Mouse (Mus musculus) G1E (cell line): Measurements from ENCODE around the gene Wnt5a. TPM values are rescaled to one million over a fixed set of nuclear protein-coding genes. Genes with fewer than 3 reads are reported as not detected.

Experiments used
- ATAC-seq: 2 replicates; pipeline ENCODE4 v1.8.0; 2016; ENCODE audit warnings: mild to moderate bottlenecking; ENCODE audit not compliant: insufficient number of reproducible peaks, poor library complexity, low FRiP score, severe bottlenecking; ENCODE audit errors: extremely low read depth
- DNase-seq: peaks from one replicate; pipeline ENCODE4 v3.0.0; 2012; ENCODE audit warnings: low spot score
- H3K27me3 ChIP-seq: 2 replicates; pipeline ENCODE4 v1.6.1; 2012; ENCODE audit warnings: mild to moderate bottlenecking, low read length, inconsistent platforms; ENCODE audit not compliant: insufficient read depth
- H3K36me3 ChIP-seq: replicated peaks from 2 replicates; pipeline ENCODE3; 2012; ENCODE audit warnings: mild to moderate bottlenecking, inconsistent platforms
- H3K4me1 ChIP-seq: 2 replicates; pipeline ENCODE4 v1.6.1; 2012; ENCODE audit warnings: low read depth, low read length, inconsistent platforms, mixed read lengths; ENCODE audit not compliant: insufficient read depth
- H3K4me3 ChIP-seq: 2 replicates; pipeline ENCODE4 v1.5.1; 2012; ENCODE audit warnings: low read depth, mild to moderate bottlenecking, inconsistent platforms, low read length, moderate library complexity, mixed read lengths
- H3K9me3 ChIP-seq: replicated peaks from 2 replicates; pipeline ENCODE4 v1.6.1; 2012; ENCODE audit warnings: inconsistent platforms
- CTCF ChIP-seq: IDR thresholded peaks from 2 replicates; pipeline ENCODE4 v1.5.1; 2012; ENCODE audit warnings: low read depth, low read length, inconsistent platforms, mixed read lengths
- GATA1 ChIP-seq: IDR thresholded peaks from 2 replicates; pipeline ENCODE4 v1.6.1; 2012; ENCODE audit warnings: borderline replicate concordance, low read length, inconsistent platforms, mixed read lengths
- GATA2 ChIP-seq: IDR thresholded peaks from 2 replicates; pipeline ENCODE4 v1.6.1; 2012; ENCODE audit warnings: low read depth, low read length, inconsistent platforms, borderline replicate concordance
- POLR2AphosphoS5 ChIP-seq: IDR thresholded peaks from 2 replicates; pipeline ENCODE4 v1.6.1; 2012; ENCODE audit warnings: low read depth, low read length, inconsistent platforms; ENCODE audit not compliant: insufficient replicate concordance
- polyA plus RNA-seq: library from polyadenylated mRNA; stranded (reverse); fragments of >175 nt; gene quantifications from 2 replicates; pipeline ENCODE4 v1.2.3, GENCODE M21; 2012
- total RNA-seq, 2 experiments: library from RNA; stranded (forward) in 1 of 2; stranded (reverse) in 1 of 2; fragments of 200-1000 nt in 1 of 2; fragments of >200 nt in 1 of 2; fragmentation: Nextera tagmentation in 1 of 2; gene quantifications; 2 replicates each; pipeline ENCODE4 v1.2.3; 2014 to 2017

Gene Wnt5a
- total and polyA plus RNA-seq, 3 experiments = 0.11 TPM; not detected in 2

- no peaks in the 10 kb centered on the region for H3K4me1 ChIP-seq
- no peak for DNase-seq
- H3K9me3 ChIP-seq = peaks cover 22% of the 10 kb centered on the region
- ATAC-seq = no peak
- no peak overlapping the region for H3K4me3 ChIP-seq
- no peaks in the 10 kb centered on the region for H3K36me3 ChIP-seq
- TF ChIP-seq CTCF (no peak), GATA1 (no peak), POLR2AphosphoS5 (no peak), GATA2 (no peak)
- no peaks in the 10 kb centered on the region for H3K27me3 ChIP-seq
These were observed 57.3 kb downstream of the Wnt5a start for GRCm38 (mm10) chr14:28561861-28562260.
